Mouse (Mus musculus): ENCODE measurements around the gene Cbr4. TPM values are rescaled to one million over a fixed set of nuclear protein-coding genes. Genes with fewer than 3 reads are reported as not detected.

Gene Cbr4
- polyA plus RNA-seq, 1 experiment from 2014 or later, result 39.0 TPM

GRCm38 (mm10) chr8:61466696-61467552 lies 20.6 kb upstream of the Cbr4 start:
- H3K4me2 ChIP-seq, result no peak overlapping the region
- H3K27me3 ChIP-seq (replicated peaks), result no peaks in the 10 kb centered on the region
- no peak overlapping the region for H3K27ac ChIP-seq (ENCODE audit: poor library complexity, severe bottlenecking)
- ATAC-seq (ENCODE audit: insufficient number of reproducible peaks, low FRiP score), result no peak
- WGBS, result 86% methylated on average over 15 of the region's 15 CpGs
- H3K9me3 ChIP-seq (replicated peaks), result no peaks in the 10 kb centered on the region
- no peaks in the 10 kb centered on the region for H3K4me1 ChIP-seq (replicated peaks)
- no peak overlapping the region for H3K4me3 ChIP-seq
- H3K9ac ChIP-seq, result no peak overlapping the region
- H3K36me3 ChIP-seq, result no peaks in the 10 kb centered on the region

DNA sequence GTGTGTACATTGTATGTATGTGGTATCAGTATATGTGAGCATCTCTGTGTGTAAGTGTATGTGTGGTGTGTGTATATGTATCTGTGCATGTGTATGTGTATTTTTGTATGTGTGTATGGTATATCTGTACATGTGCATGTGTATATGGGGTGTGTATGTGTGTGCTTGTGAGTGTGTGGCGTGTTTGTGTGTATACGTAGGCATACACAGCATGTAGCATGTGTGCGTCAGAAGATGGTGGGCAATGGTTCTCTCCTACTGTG lies 20.1 kb upstream of the Cbr4 start:
- no peak overlapping the region for H3K9ac ChIP-seq
- no peaks in the 10 kb centered on the region for H3K27me3 ChIP-seq (replicated peaks)
- no peaks in the 10 kb centered on the region for H3K4me1 ChIP-seq (replicated peaks)
- no peak overlapping the region for H3K27ac ChIP-seq (ENCODE audit: poor library complexity, severe bottlenecking)
- H3K4me3 ChIP-seq, result no peak overlapping the region
- no peaks in the 10 kb centered on the region for H3K9me3 ChIP-seq (replicated peaks)
- 82% methylated on average over 3 of the region's 3 CpGs for WGBS
- H3K36me3 ChIP-seq, result no peaks in the 10 kb centered on the region
- no peak overlapping the region for H3K4me2 ChIP-seq
- no peak for ATAC-seq (ENCODE audit: insufficient number of reproducible peaks, low FRiP score)

DNA sequence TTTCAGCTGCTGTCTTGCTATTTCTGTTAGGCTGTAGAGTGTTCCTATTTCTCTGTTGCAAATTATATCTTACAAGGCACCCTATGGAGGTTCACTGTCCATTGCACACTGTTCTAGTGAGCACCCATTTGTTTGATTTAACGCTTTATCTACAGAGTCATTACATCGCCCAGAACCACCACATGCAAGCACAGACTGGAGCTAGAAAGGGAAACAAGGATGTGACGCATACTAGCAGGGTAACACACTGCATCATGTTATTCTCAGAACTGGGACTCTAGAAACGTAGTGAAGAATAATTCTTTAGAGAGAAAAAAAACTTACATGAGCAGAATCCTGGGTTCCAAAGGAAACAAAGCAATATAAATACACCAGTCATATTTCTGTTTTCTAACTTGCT lies 17.3 kb upstream of the Cbr4 start:
- Histone ChIP-seq H3K9ac (no peak overlapping the region), H3K4me1 (replicated peaks) (no peaks in the 10 kb centered on the region), H3K4me3 (no peak overlapping the region), H3K4me2 (no peak overlapping the region), H3K27me3 (replicated peaks) (no peaks in the 10 kb centered on the region), H3K9me3 (replicated peaks) (no peaks in the 10 kb centered on the region), H3K36me3 (no peaks in the 10 kb centered on the region), H3K27ac (ENCODE audit: poor library complexity, severe bottlenecking) (no peak overlapping the region)
- no peak for ATAC-seq (ENCODE audit: insufficient number of reproducible peaks, low FRiP score)
- WGBS, result 71% methylated on average over 4 of the region's 4 CpGs

DNA sequence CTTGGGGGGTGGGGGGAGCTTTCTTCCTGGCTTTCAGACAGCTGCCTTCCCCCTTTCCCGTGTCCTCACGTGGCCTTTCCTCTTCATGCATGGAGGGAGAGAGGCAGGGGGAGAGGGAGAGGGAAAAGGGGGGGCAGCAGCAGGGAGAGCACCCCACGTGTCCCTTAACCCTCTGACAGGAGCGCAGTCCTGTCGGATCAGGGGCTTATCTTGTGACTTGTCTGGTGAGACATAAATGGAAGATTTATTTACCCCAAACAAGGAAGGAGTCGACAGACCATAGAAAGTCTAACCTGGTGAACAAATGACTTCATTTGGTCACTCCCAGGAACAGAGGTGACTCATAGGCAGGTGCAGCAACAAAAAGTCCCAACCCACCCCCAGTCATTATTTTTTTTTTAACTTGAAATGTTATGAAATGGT lies 12.3 kb upstream of the Cbr4 start:
- Histone ChIP-seq H3K4me2 (no peak overlapping the region), H3K4me1 (replicated peaks) (no peaks in the 10 kb centered on the region), H3K9ac (no peak overlapping the region), H3K27me3 (replicated peaks) (no peaks in the 10 kb centered on the region), H3K9me3 (replicated peaks) (no peaks in the 10 kb centered on the region), H3K36me3 (no peaks in the 10 kb centered on the region), H3K4me3 (no peak overlapping the region), H3K27ac (ENCODE audit: poor library complexity, severe bottlenecking) (no peak overlapping the region)
- ATAC-seq (ENCODE audit: insufficient number of reproducible peaks, low FRiP score), result no peak
- 67% methylated on average over 6 of the region's 6 CpGs for WGBS

- Histone ChIP-seq H3K27ac (ENCODE audit: poor library complexity, severe bottlenecking) (no peak overlapping the region), H3K36me3 (no peaks in the 10 kb centered on the region), H3K9ac (no peak overlapping the region), H3K4me1 (replicated peaks) (no peaks in the 10 kb centered on the region), H3K9me3 (replicated peaks) (no peaks in the 10 kb centered on the region), H3K4me3 (no peak overlapping the region), H3K27me3 (replicated peaks) (no peaks in the 10 kb centered on the region), H3K4me2 (no peak overlapping the region)
- no peak for ATAC-seq (ENCODE audit: insufficient number of reproducible peaks, low FRiP score)
- 86% methylated on average over 9 of the region's 9 CpGs for WGBS
Observed at GRCm38 (mm10) chr8:61476160-61476559, 11.4 kb upstream of the Cbr4 start.

GRCm38 (mm10) chr8:61478150-61478549 lies 9.4 kb upstream of the Cbr4 start:
- no peaks in the 10 kb centered on the region for H3K4me1 ChIP-seq (replicated peaks)
- no peak overlapping the region for H3K9ac ChIP-seq
- ATAC-seq (ENCODE audit: insufficient number of reproducible peaks, low FRiP score), result no peak
- no peaks in the 10 kb centered on the region for H3K9me3 ChIP-seq (replicated peaks)
- no peaks in the 10 kb centered on the region for H3K27me3 ChIP-seq (replicated peaks)
- no peaks in the 10 kb centered on the region for H3K36me3 ChIP-seq
- no peak overlapping the region for H3K4me3 ChIP-seq
- H3K27ac ChIP-seq (ENCODE audit: poor library complexity, severe bottlenecking), result no peak overlapping the region
- H3K4me2 ChIP-seq, result no peak overlapping the region
- 89% methylated on average over 4 of the region's 4 CpGs for WGBS

- H3K9me3 ChIP-seq (replicated peaks), result no peaks in the 10 kb centered on the region
- H3K4me2 ChIP-seq, result no peak overlapping the region
- no peak for ATAC-seq (ENCODE audit: insufficient number of reproducible peaks, low FRiP score)
- no peak overlapping the region for H3K4me3 ChIP-seq
- H3K4me1 ChIP-seq (replicated peaks), result no peaks in the 10 kb centered on the region
- 76% methylated on average over 8 of the region's 8 CpGs for WGBS
- no peaks in the 10 kb centered on the region for H3K36me3 ChIP-seq
- H3K27ac ChIP-seq (ENCODE audit: poor library complexity, severe bottlenecking), result no peak overlapping the region
- no peak overlapping the region for H3K9ac ChIP-seq
- H3K27me3 ChIP-seq (replicated peaks), result no peaks in the 10 kb centered on the region
Observed at GRCm38 (mm10) chr8:61478793-61479192, 8.7 kb upstream of the Cbr4 start.

GRCm38 (mm10) chr8:61479506-61480214 lies 7.9 kb upstream of the Cbr4 start:
- H3K9me3 ChIP-seq (replicated peaks), result no peaks in the 10 kb centered on the region
- ATAC-seq (ENCODE audit: insufficient number of reproducible peaks, low FRiP score), result peak; percentile 33; the same call in 1 of the 2 replicates
- H3K4me3 ChIP-seq, result no peak overlapping the region
- no peak overlapping the region for H3K27ac ChIP-seq (ENCODE audit: poor library complexity, severe bottlenecking)
- H3K4me1 ChIP-seq (replicated peaks), result no peaks in the 10 kb centered on the region
- 52% methylated on average over 10 of the region's 11 CpGs for WGBS
- H3K4me2 ChIP-seq, result no peak overlapping the region
- no peaks in the 10 kb centered on the region for H3K27me3 ChIP-seq (replicated peaks)
- H3K36me3 ChIP-seq, result no peaks in the 10 kb centered on the region
- H3K9ac ChIP-seq, result no peak overlapping the region

DNA sequence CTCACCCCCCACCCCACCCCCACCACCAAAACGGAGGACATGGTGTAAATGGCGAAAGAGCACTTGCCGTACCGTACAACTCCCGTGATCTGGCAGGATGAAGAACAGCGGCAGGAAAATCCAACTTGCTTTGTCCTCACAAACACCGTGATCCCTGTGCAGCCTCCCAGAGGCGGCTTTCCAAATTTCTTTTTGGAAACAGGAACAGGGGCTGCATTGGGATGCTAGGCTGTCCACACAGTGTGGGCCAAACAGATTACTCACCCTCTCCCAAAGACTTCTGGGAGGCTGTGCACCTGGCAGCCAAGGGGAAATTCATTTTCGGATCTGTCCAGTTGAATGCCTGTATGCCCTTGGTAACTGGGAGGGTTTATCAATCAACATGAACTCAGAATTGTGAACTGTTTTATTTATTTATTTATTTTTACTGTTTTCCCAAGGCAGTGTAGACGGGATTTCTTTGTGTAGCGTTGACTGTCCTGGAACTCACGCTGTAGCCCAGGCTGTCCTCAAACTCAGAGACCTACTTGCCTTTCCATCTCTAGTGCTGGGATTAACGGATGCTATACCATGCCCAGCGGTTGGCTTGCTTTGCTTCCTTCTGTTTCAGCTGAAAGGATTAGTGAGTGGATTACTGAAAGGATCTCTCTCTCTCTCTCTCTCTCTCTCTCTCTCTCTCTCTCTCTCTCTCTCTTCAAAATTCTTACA lies 7.1 kb upstream of the Cbr4 start:
- no peak overlapping the region for H3K9ac ChIP-seq
- 80% methylated on average over 14 of the region's 14 CpGs for WGBS
- H3K4me3 ChIP-seq, result no peak overlapping the region
- no peaks in the 10 kb centered on the region for H3K36me3 ChIP-seq
- H3K27me3 ChIP-seq (replicated peaks), result no peaks in the 10 kb centered on the region
- H3K4me2 ChIP-seq, result no peak overlapping the region
- no peaks in the 10 kb centered on the region for H3K4me1 ChIP-seq (replicated peaks)
- no peaks in the 10 kb centered on the region for H3K9me3 ChIP-seq (replicated peaks)
- no peak for ATAC-seq (ENCODE audit: insufficient number of reproducible peaks, low FRiP score)
- H3K27ac ChIP-seq (ENCODE audit: poor library complexity, severe bottlenecking), result no peak overlapping the region

DNA sequence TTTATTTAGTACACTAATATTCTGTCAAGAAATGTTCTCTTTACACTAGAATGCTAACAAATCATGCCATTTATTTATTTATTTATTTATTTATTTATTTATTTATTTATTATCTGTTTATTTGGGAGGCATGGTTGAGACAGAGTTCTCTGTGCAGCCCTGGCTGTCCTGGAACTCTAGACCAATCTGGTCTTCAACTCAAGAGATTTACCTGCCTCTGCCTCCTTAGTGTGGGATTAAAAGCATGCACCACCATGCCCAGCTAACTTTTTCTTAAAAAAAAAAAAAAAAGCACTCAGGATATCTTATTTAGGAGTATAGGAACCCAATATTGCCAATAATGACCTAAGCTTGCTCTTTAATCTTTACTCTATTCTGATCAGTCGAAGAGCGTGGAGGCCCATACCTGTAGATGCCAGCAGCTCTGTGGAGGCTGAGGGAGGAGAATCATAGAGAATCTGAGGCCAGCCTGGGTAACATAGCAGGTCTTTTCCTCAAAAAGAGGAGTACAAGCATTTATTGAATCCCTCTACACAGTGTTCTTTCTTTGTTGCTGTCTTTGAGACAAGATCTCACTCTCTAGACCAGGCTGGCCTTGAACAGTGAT lies 508 bp upstream of the Cbr4 start:
- H3K9me3 ChIP-seq (replicated peaks), result no peaks in the 10 kb centered on the region
- H3K4me1 ChIP-seq (replicated peaks), result peaks cover 6% of the 10 kb centered on the region
- H3K27me3 ChIP-seq (replicated peaks), result no peaks in the 10 kb centered on the region
- peak overlapping the region; percentile 90; the same call in 1 of the 2 replicates for H3K4me3 ChIP-seq
- no peak overlapping the region for H3K27ac ChIP-seq (ENCODE audit: poor library complexity, severe bottlenecking)
- no peak overlapping the region for H3K9ac ChIP-seq
- 100% methylated on average over 2 of the region's 2 CpGs for WGBS
- peaks cover 2% of the 10 kb centered on the region for H3K36me3 ChIP-seq
- no peak for ATAC-seq (ENCODE audit: insufficient number of reproducible peaks, low FRiP score)
- peak overlapping the region; percentile 91; the same call in 1 of the 2 replicates for H3K4me2 ChIP-seq

GRCm38 (mm10) chr8:61488631-61489030 lies 1.1 kb downstream of the Cbr4 start:
- 88% methylated on average over 8 of the region's 8 CpGs for WGBS
- Histone ChIP-seq H3K4me2 (peak overlapping the region; percentile 91), H3K27me3 (replicated peaks) (no peaks in the 10 kb centered on the region), H3K9me3 (replicated peaks) (no peaks in the 10 kb centered on the region), H3K4me3 (peak overlapping the region; percentile 90), H3K4me1 (replicated peaks) (peaks cover 6% of the 10 kb centered on the region), H3K27ac (ENCODE audit: poor library complexity, severe bottlenecking) (no peak overlapping the region), H3K36me3 (peaks cover 12% of the 10 kb centered on the region), H3K9ac (peak overlapping the region; percentile 14; the same call in 1 of the 2 replicates)
- no peak for ATAC-seq (ENCODE audit: insufficient number of reproducible peaks, low FRiP score)
